Mouse (Mus musculus): Measurements from ENCODE around the gene Ccl21b.
"Not testable (repeated sequence)": the region's sequence is repeated elsewhere in the genome, so short reads cannot be mapped to it uniquely, and the experiment has no call there.

Ccl21b gene

GRCm38 (mm10) chr4:42255467-42255866 lies at the start of gene Ccl21b:
Gene Ccl21b (plus strand): TSS chr4:42255767.
- not testable (repeated sequence) for DNase-seq (ENCODE audit: low spot score in 2 of 2)

GRCm38 (mm10) chr4:42240339-42240738 lies 15.2 kb upstream of the Ccl21b start, which contains the start of gene Gm10600:
Gene Gm10600 (plus strand): TSS chr4:42240639.
- not testable (repeated sequence) for DNase-seq (ENCODE audit: low spot score in 2 of 2)

- DNase-seq (ENCODE audit: low spot score in 2 of 2) = not testable (repeated sequence)
Observed at GRCm38 (mm10) chr4:42293967-42294366, 38.4 kb downstream of the Ccl21b start, which contains the start of gene Gm21953. Gene Gm21953 (plus strand): TSS chr4:42294267.
